Mouse (Mus musculus) small intestine, adult 2 months (tissue): ENCODE measurements around the gene Polr2j. TPM values are rescaled to one million over a fixed set of nuclear protein-coding genes. Genes with fewer than 3 reads are reported as not detected.
"Not testable (repeated sequence)": the region's sequence is repeated elsewhere in the genome, so short reads cannot be mapped to it uniquely, and the experiment has no call there.

Experiments
- H3K27ac ChIP-seq: fragments of 200-500 bp; 2 replicates; pipeline ENCODE4 v1.5.1; 2012; ENCODE audit warnings: low read depth, low read length, control low read depth, inconsistent platforms; ENCODE audit not compliant: insufficient read depth
- H3K27me3 ChIP-seq: fragments of 200-500 bp; 2 replicates; pipeline ENCODE4 v1.6.1; 2012; ENCODE audit warnings: mild to moderate bottlenecking, moderate library complexity, low read length, inconsistent platforms; ENCODE audit not compliant: control insufficient read depth, insufficient read depth
- H3K36me3 ChIP-seq: fragments of 200-500 bp; 2 replicates; pipeline ENCODE4 v1.6.1; 2012; ENCODE audit warnings: mild to moderate bottlenecking, low read length, control low read depth, inconsistent platforms; ENCODE audit not compliant: control insufficient read depth, insufficient read depth
- H3K4me1 ChIP-seq: fragments of 200-500 bp; 2 replicates; pipeline ENCODE4 v1.6.1; 2012; ENCODE audit warnings: low read length, inconsistent platforms, mixed read lengths; ENCODE audit not compliant: control insufficient read depth, insufficient read depth, insufficient read length
- H3K4me3 ChIP-seq: fragments of 200-500 bp; 2 replicates; pipeline ENCODE4 v1.5.1; 2012; ENCODE audit warnings: low read depth, mild to moderate bottlenecking, control low read depth, inconsistent platforms, low read length, moderate library complexity
- CTCF ChIP-seq: fragments of 200-500 bp; IDR thresholded peaks from 2 replicates; pipeline ENCODE4 v1.5.1; 2012; ENCODE audit warnings: low read depth, mild to moderate bottlenecking, control low read depth, inconsistent platforms, low read length, moderate library complexity, mixed read lengths; ENCODE audit not compliant: insufficient replicate concordance, insufficient read length; ENCODE audit errors: extremely low read depth
- POLR2A ChIP-seq: fragments of 200-500 bp; IDR thresholded peaks from 2 replicates; pipeline ENCODE4 v1.6.1; 2012; ENCODE audit warnings: low read depth, mild to moderate bottlenecking, control low read depth, inconsistent platforms, low read length, moderate library complexity
- WGBS: fragments of 180-500 bp; shearing (Covaris S2); methylation state at CpG from one replicate; pipeline ENCODE4 v1.1.7; 2018; 5-methylcytosine and 5-hydroxymethylcytosine counted together
- polyA plus RNA-seq: library from polyadenylated mRNA; depleted of rRNA; stranded (reverse); fragments of >200 nt; gene quantifications from 2 replicates; pipeline ENCODE4 v1.2.3, GENCODE M21; 2012

Polr2j gene
- polyA plus RNA-seq, 1 experiment, result 48.4 TPM

GRCm38 (mm10) chr5:136109042-136109441, 7.4 kb upstream of the Polr2j start:
- Histone ChIP-seq H3K4me3 (no peak overlapping the region), H3K36me3 (no peaks in the 10 kb centered on the region), H3K27ac (no peak overlapping the region), H3K4me1 (0 out of 2 replicates have a peak, but pooled peaks cover 2% of the 10 kb centered on the region), H3K27me3 (no peaks in the 10 kb centered on the region)
- WGBS, result 61% methylated on average over 3 of the region's 3 CpGs
- TF ChIP-seq CTCF (no peak), POLR2A (no peak)

- not testable (repeated sequence) for H3K27ac ChIP-seq, H3K36me3 ChIP-seq, H3K27me3 ChIP-seq, H3K4me3 ChIP-seq
- H3K4me1 ChIP-seq, result peaks cover 10% of the 10 kb centered on the region; the same call in 1 of the 2 replicates
- 35% methylated on average over 4 of the region's 4 CpGs for WGBS
These were observed 2.9 kb upstream of the Polr2j start for GRCm38 (mm10) chr5:136113546-136113945.

- Histone ChIP-seq H3K36me3 (0 out of 2 replicates have a peak, but pooled peaks cover 4% of the 10 kb centered on the region), H3K27ac (no peak overlapping the region), H3K4me1 (peaks cover 10% of the 10 kb centered on the region; the same call in 1 of the 2 replicates), H3K4me3 (peak overlapping the region; percentile 78), H3K27me3 (no peaks in the 10 kb centered on the region)
- under 1% methylated on average over 22 of the region's 22 CpGs for WGBS
- TF ChIP-seq POLR2A, result no peak
- no peak for TF ChIP-seq CTCF
These were observed 317 bp downstream of the Polr2j start for GRCm38 (mm10) chr5:136116784-136117112.

DNA sequence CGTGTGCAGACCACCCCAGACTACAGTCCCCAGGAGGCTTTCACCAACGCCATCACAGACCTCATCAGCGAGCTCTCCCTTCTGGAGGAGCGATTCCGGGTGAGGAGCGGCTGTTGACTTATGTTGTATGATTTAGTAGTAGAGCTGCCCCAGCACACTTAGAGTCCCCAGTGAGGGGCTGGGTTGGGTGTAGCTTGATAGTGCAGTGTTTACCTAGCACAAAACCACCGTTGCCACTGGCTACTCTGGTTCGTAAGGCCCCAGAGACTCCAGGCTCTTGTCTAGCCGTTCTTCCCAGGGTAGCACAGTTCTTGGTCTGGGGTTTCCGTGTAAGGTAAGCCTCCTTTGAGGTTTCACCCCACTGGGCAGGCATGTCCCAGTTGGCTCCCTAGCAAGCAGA, 5.7 kb downstream of the Polr2j start:
- 78% methylated on average over 10 of the region's 10 CpGs for WGBS
- Histone ChIP-seq H3K27ac (no peak overlapping the region), H3K36me3 (peaks cover 41% of the 10 kb centered on the region), H3K27me3 (no peaks in the 10 kb centered on the region), H3K4me3 (no peak overlapping the region), H3K4me1 (peaks cover 6% of the 10 kb centered on the region; the same call in 1 of the 2 replicates)
- TF ChIP-seq POLR2A (no peak), CTCF (no peak)

DNA sequence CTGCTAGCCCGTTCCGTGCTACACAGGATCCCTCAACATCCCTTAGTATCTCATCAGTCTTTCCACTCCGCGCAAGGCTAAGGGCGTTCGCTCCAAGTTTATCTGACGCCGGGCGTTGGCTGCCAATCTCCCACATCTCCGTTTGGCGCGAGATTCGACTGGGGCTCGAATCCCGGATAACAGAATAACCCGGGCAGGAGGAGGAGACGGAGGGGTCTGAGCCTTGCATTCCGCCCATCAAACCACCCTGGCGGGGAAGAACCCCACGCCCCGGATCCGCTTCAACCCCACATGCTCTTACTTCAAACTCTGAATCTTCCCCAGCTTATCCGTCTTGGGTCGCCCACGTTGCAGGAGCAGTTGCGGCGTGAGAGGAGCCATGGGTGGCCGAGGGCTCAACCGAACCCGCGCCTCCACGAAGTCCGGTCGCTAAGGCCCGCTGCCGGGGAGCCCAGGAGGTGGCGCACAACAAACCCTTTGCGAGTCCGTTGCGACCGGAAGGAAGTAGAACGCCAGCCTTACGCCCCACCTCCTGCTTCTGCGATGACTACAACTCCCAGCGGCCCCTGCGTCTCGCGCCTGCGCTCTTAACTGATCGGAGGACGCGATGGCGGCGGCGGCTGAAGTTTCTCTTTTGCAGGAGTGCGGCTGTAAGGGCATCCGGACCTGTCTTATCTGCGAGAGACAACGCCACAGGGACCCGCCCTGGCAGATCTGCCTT, 19.3 kb downstream of the Polr2j start, which contains the start of the genes Lrwd1 and Alkbh4:
Gene Lrwd1, minus strand, starts transcription at position 504 of the 721 bp plus-strand sequence.
Gene Alkbh4, plus strand, starts transcription at position 576 of the 721 bp plus-strand sequence.
- Histone ChIP-seq H3K4me3 (peak within 1 kb of the TSS; percentile 89), H3K4me1 (peaks cover 18% of the 10 kb centered on the region), H3K27me3 (no peaks in the 10 kb centered on the region), H3K36me3 (peaks cover 14% of the 10 kb centered on the region), H3K27ac (peak within 1 kb of the TSS; percentile 80)
- TF ChIP-seq POLR2A, result peak; percentile 50; the same call in 1 of the 2 replicates
- TF ChIP-seq CTCF, result peak; percentile 69
- under 1% methylated on average over 60 of the region's 60 CpGs for whole genome bisulfite sequencing

GRCm38 (mm10) chr5:136136292-136136990, 20.0 kb downstream of the Polr2j start:
- TF ChIP-seq CTCF (no peak), POLR2A (no peak)
- Histone ChIP-seq H3K27ac (peak overlapping the region; percentile 80), H3K4me1 (peaks cover 18% of the 10 kb centered on the region), H3K4me3 (peak overlapping the region; percentile 89), H3K36me3 (peaks cover 21% of the 10 kb centered on the region), H3K27me3 (no peaks in the 10 kb centered on the region)
- 1% methylated on average over 20 of the region's 20 CpGs for WGBS

DNA sequence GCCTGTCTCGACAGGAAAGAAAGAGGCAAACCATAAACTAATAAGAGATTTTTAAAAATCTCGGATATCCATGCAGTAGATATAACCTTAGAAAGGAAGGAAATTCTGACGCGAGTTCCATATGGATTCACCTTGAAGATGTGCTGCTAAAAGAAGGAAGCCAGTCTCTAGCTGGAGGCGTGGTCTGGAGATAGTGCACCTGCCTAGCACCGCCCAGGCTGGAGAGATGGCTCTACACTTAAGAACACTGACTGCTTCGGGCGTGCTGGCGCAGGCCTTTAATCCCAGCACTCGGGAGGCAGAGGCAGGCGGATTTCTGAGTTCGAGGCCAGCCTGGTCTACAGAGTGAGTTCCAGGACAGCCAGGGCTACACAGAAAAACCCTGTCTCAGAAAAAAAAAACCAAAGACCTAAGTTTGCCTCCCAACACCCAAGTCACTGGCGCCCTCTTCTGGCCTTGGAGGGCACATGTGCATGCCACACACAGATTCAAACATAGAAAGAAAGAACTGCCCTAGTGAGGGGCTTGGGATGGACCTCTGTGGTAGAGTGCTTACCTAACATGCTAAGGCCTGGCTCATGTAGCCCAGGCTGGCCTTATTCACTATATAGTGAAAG, 21.3 kb downstream of the Polr2j start:
- Histone ChIP-seq H3K27ac (no peak overlapping the region), H3K36me3 (peaks cover 21% of the 10 kb centered on the region), H3K4me3 (peak overlapping the region; percentile 34), H3K4me1 (peaks cover 18% of the 10 kb centered on the region), H3K27me3 (no peaks in the 10 kb centered on the region)
- TF ChIP-seq CTCF (peak; percentile 73; the same call in 1 of the 2 replicates), POLR2A (no peak)
- 42% methylated on average over 13 of the region's 13 CpGs for WGBS
